Mouse (Mus musculus): ENCODE results near the gene Pmf1.
"Not testable (repeated sequence)": the region's sequence is repeated elsewhere in the genome, so short reads cannot be mapped to it uniquely, and the experiment has no call there.

The Pmf1 gene

GRCm38 (mm10) chr3:88393776-88394375, 16.3 kb downstream of the Pmf1 start:
- no peak for DNase-seq (ENCODE audit: low spot score)

- DNase-seq (ENCODE audit: low spot score), result no peak
These were observed 25.8 kb downstream of the Pmf1 start, which contains the start of gene Bglap for GRCm38 (mm10) chr3:88384364-88384763. Gene Bglap, minus strand, starts transcription at chr3:88384464.

DNA sequence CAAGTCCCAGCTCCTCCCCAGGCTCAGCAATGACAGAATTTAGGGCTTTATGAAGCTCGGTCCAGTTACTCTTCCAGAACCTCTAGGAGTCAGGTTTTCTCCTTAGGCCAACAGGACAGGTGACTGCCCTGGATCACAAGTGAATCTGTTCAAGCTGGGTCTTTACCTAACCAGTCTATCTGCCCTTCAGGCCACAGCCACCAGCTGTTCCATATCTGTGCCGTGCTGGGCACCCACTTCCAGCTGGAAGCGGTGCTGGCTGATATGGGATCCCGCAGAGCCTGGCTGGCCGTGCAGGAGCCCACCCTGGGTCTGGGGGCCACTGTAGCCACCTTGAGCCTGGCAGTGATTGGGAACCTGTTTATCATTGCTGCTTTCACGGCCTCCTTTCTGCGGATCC, 27.7 kb downstream of the Pmf1 start:
- DNase-seq (ENCODE audit: low spot score), result not testable (repeated sequence)

GRCm38 (mm10) chr3:88381389-88382315, 28.5 kb downstream of the Pmf1 start:
- DNase-seq (ENCODE audit: low spot score), result peak; percentile 69

- not testable (repeated sequence) for DNase-seq (ENCODE audit: low spot score)
These were observed 31.5 kb downstream of the Pmf1 start, which contains the start of gene Bglap2 for GRCm38 (mm10) chr3:88378599-88378998. Gene Bglap2, minus strand, starts transcription at chr3:88378699.

- DNase-seq (ENCODE audit: low spot score), result not testable (repeated sequence)
These were observed 33.5 kb downstream of the Pmf1 start for GRCm38 (mm10) chr3:88376644-88377043.

DNA sequence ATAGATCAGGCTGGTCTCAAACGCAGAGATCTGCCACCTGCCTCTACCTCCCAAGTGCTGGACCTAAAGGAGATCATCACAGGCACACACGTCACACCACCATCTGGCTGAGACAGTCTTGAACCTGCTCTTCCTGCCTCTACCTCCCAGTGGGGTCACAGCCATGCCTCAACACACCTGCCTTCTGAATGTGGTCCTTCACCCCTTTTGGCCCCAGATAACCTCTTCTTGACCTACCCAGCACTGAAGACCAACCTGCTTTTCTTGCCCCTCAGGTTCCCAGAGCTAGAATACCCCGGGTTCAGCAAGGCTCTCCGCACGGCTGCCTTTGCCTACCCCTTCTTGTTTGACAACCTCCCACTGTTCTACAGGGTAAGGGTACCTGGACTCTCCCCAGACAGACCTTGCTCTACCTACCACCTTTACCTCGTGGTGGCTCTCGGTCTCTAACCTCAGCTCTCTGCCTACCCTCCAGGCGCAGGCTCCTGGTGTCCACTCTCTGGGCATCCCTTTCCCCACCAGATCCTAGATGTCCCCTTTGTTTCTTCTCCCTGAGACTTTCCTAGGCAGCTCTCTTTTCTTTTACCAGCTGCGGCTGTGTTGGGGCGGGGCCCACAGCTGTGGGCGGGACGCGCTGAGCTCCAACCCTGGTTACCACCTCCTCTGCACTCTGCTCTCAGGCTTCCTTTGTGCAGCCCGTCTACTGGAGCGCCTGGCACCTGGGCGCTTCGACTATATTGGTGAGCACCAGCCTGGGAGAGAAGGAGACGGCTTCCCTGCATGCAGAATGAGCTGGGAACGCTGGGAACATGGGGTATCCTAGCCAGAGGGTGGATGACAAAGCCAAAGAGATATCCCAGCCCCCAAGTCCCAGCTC, 34.1 kb downstream of the Pmf1 start:
- DNase-seq (ENCODE audit: low spot score), result peak; percentile 65

- DNase-seq (ENCODE audit: low spot score), result not testable (repeated sequence)
These were observed 37.5 kb downstream of the Pmf1 start, which contains the start of gene Bglap3 for GRCm38 (mm10) chr3:88372643-88373042. Gene Bglap3, minus strand, starts transcription at chr3:88372743.

GRCm38 (mm10) chr3:88368511-88368910, 41.6 kb downstream of the Pmf1 start:
- not testable (repeated sequence) for DNase-seq (ENCODE audit: low spot score)

- DNase-seq (ENCODE audit: low spot score), result not testable (repeated sequence)
These were observed 42.6 kb downstream of the Pmf1 start for GRCm38 (mm10) chr3:88367517-88367916.

DNA sequence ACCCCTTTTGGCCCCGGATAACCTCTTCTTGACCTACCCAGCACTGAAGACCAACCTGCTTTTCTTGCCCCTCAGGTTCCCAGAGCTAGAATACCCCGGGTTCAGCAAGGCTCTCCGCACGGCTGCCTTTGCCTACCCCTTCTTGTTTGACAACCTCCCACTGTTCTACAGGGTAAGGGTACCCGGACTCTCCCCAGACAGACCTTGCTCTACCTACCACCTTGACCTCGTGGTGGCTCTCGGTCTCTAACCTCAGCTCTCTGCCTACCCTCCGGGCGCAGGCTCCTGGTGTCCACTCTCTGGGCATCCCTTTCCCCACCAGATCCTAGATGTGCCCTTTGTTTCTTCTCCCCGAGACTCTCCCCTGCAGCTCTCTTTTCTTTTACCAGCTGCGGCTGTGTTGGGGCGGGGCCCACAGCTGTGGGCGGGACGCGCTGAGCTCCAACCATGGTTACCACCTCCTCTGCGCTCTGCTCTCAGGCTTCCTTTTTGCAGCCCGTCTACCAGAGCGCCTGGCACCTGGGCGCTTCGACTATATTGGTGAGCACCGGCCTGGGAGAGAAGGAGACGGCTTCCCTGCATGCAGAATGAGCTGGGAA, 43.2 kb downstream of the Pmf1 start:
- DNase-seq (ENCODE audit: low spot score), result peak; percentile 30

GRCm38 (mm10) chr3:88365705-88366361, 44.3 kb downstream of the Pmf1 start:
- no peak for DNase-seq (ENCODE audit: low spot score)

GRCm38 (mm10) chr3:88364337-88364736, 45.8 kb downstream of the Pmf1 start, which contains the start of gene Paqr6:
Gene Paqr6, plus strand, starts transcription at chr3:88364584.
- peak; percentile 65 for DNase-seq (ENCODE audit: low spot score)

GRCm38 (mm10) chr3:88363700-88364099, 46.4 kb downstream of the Pmf1 start:
- no peak for DNase-seq (ENCODE audit: low spot score)

DNA sequence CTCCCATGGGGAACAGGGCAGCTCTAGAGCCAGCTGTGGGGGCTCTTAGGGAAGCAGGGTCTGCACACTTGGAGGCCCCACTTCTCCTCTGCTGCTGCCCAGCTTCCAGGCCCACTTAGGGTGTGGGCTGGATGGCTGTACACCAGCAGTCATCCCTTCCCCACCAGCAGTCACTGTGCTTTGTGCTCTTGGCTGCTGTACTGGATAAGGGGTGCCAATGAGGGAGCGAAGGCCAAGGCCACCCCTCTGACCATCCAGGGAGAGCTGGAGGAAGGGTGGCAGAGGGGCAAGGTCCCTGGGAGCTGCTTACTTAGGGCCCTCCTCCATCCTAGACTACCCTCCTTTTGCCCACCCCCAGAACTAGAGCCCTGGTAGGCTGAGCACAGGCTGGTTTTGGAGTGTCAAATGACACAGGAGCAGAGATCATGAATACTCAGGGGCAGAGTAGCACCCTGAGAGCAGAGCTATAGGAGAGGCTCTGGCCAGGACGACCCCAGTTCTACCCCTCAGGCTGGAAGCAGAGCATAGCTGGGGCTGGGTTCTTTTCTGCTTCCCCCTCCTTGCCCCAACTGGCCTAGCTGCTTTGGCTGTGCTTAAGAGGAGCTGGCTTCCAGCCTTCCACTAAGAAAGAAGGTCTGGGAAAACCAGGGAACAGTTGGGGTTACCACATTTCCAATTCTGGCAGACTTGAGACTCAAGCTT, 48.4 kb downstream of the Pmf1 start:
- no peak for DNase-seq (ENCODE audit: low spot score)

- DNase-seq (ENCODE audit: low spot score), result no peak
These were observed 49.0 kb downstream of the Pmf1 start for GRCm38 (mm10) chr3:88361096-88361495.

DNA sequence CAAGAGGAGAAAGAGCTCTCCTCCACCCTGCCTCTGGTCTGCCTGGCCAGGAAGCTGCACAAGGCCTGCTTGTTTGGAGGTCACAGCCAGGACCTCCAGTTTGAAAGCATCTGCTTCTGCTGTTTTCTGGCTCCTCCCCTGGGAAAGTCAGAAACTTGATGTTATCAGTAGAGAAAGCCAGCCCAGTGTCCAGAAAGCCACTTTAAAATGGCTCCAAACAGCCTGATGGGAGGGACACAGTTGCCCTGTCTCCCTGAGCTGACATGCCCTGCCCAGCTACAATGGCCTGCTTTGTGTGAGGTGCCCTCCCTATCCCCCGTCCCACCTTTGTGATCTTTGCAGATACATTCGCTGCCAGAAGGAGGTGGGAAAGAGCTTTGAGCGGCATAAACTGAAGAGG, 50.1 kb downstream of the Pmf1 start:
- no peak for DNase-seq (ENCODE audit: low spot score)

GRCm38 (mm10) chr3:88359584-88359983, 50.5 kb downstream of the Pmf1 start:
- DNase-seq (ENCODE audit: low spot score), result no peak

DNA sequence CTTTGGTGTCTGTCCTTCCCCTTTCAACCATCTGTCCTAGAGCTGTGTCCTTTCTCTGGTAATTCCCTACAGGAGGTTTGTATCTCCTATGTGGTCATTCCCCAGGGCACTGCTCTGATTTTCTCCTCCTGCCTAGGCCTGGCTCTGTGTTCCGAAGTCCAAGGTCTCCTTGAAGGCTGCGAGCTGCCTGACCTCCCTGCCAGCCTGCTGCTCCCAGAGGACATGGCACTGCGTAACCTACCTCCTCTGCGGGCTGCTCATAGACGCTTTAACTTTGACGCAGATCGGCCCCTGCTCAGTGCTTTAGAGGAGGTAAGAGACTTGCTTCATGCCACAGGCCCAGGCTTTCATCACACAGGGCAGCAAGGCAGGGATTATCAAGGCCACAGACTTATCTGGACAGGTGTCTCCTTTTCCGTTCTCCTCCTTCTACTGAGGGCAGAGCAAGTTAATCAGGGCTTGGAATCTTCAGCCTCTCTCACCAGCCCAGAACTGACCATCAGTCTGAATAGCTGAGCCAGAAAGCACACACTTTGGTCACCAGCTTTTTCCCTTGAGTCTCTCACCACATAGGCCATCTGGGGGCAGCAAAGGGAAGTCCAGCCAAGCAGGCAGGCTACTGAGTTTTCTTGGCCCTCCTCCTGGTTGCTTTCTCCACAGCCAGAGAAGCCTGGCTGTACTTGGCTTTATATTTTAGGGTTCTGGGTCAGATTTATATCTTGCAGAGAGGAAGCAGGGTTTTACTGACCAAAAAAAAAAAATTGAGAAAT, 55.5 kb downstream of the Pmf1 start:
- DNase-seq (ENCODE audit: low spot score), result no peak

DNA sequence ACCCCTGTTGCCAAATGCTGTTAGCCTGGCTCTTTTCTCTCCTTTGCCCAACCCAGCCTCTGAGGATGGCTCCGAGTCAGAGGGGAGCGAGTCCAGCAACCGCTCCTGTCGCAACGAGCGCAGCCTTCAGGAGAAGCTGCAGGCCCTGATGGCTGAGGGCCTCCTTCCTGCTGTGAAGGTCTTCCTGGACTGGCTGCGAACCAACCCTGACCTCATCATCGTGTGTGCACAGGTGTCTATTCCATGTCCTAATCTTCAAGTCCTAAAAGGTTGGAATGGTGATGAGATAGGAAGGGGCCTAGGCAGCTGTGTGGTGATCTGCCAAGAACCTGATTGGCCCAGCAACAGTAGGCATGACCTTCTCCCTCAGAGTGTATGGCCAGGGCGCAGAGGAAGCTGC, 57.2 kb downstream of the Pmf1 start:
- DNase-seq (ENCODE audit: low spot score), result no peak
